Mouse (Mus musculus) brain, embryonic 14.5 days (tissue): ENCODE results near the gene G6pc2.

ENCODE experiments used
- CTCF ChIP-seq: fragments of 200-500 bp; IDR thresholded peaks from 2 replicates; pipeline ENCODE4 v1.5.1; 2012; ENCODE audit warnings: inconsistent platforms, mild to moderate bottlenecking, moderate library complexity, borderline replicate concordance; ENCODE audit not compliant: insufficient read depth, insufficient read length; ENCODE audit errors: extremely low read depth
- POLR2A ChIP-seq: fragments of 200-500 bp; IDR thresholded peaks from 2 replicates; pipeline ENCODE4 v1.6.1; 2012; ENCODE audit warnings: mild to moderate bottlenecking, inconsistent platforms, borderline replicate concordance; ENCODE audit not compliant: poor library complexity, insufficient read depth, insufficient read length, severe bottlenecking; ENCODE audit errors: extremely low read depth

GRCm38 (mm10) chr2:69179721-69180120 is 31.2 kb upstream of the G6pc2 start:
- TF ChIP-seq POLR2A (no peak), CTCF (no peak)
